12 mouse cellular contexts compared by ENCODE assay signal in genomic region chr13:46038441-46039331, GRCm38 (mm10).
DNase-seq lines count a peak whose midpoint lies in the region; ATAC-seq and TF ChIP-seq lines count a peak whose summit lies in the region.
"Had no signal": no experiment of that assay in that cellular context is flagged by ENCODE, and none has a peak within 500 bp of the region (broad histone marks: within the 10 kb centered on the region; RNA-seq: fewer than 3 reads in every experiment).

No protein-coding gene starts in this region.

- no peak for DNase-seq in left cerebral cortex, adult 2 months (ENCODE audit: extremely low spot score in 1 of 2, low spot score in 2 of 2)
- DNase-seq in left cerebral cortex, postnatal 10 days (ENCODE audit: extremely low spot score in 1 of 2, low spot score in 2 of 2): no peak
- peak; percentile 14 for DNase-seq in embryo, embryonic 11 days
- DNase-seq in forebrain, embryonic 11.5 days (ENCODE audit: low spot score): peak; percentile 62
- no peak for DNase-seq in MN1 (ENCODE audit: low spot score)
- DNase-seq: adrenal gland, postnatal 10 days; heart, adult 18-20 months; lung, embryonic 14.5 days had no signal

- no peaks in the 10 kb centered on the region for H3K36me3 ChIP-seq in forebrain, embryonic 11.5 days (ENCODE audit: control insufficient read depth, insufficient read depth, low read length)
- no peaks in the 10 kb centered on the region for H3K36me3 ChIP-seq in midbrain, embryonic 13.5 days
- H3K36me3 ChIP-seq: limb, embryonic 13.5 days had no signal

- H3K4me3 ChIP-seq in left cerebral cortex, adult 2 months: no peak overlapping the region
- no peak overlapping the region for H3K4me3 ChIP-seq in forebrain, embryonic 11.5 days (ENCODE audit: low read depth, low read length)
- no peak overlapping the region for H3K4me3 ChIP-seq in midbrain, embryonic 13.5 days (replicated peaks)
- H3K4me3 ChIP-seq: limb, embryonic 13.5 days had no signal

- H3K4me1 ChIP-seq in forebrain, embryonic 11.5 days (replicated peaks; ENCODE audit: control insufficient read depth, insufficient read depth, low read length): peaks cover 34% of the 10 kb centered on the region
- H3K4me1 ChIP-seq in midbrain, embryonic 13.5 days (replicated peaks): peaks cover 26% of the 10 kb centered on the region
- H3K4me1 ChIP-seq: limb, embryonic 13.5 days had no signal

- peak overlapping the region; percentile 29; the same call in 1 of the 2 replicates for H3K9ac ChIP-seq in forebrain, embryonic 11.5 days (ENCODE audit: low read length)
- no peak overlapping the region for H3K9ac ChIP-seq in midbrain, embryonic 13.5 days (replicated peaks)
- H3K9ac ChIP-seq: limb, embryonic 13.5 days; lung, embryonic 14.5 days had no signal

- 12% methylated on average over 10 of the region's 10 CpGs for WGBS in forebrain, embryonic 11.5 days
- 20% methylated on average over 10 of the region's 10 CpGs for WGBS in midbrain, embryonic 13.5 days

- H3K4me2 ChIP-seq in forebrain, embryonic 11.5 days (ENCODE audit: low read depth, low read length, severe bottlenecking): peak overlapping the region; percentile 19; the same call in 1 of the 2 replicates
- no peak overlapping the region for H3K4me2 ChIP-seq in midbrain, embryonic 13.5 days (replicated peaks)
- H3K4me2 ChIP-seq: limb, embryonic 13.5 days; lung, embryonic 14.5 days had no signal

- peak; percentile 58 for ATAC-seq in forebrain, embryonic 11.5 days (replicated peaks; ENCODE audit: low FRiP score)
- no peak for ATAC-seq in midbrain, embryonic 13.5 days
- ATAC-seq in CD4-positive, CD25-positive, alpha-beta regulatory T cell, adult 4 months: no peak
- ATAC-seq: hindbrain, embryonic 16.5 days had no signal

- H3K27me3 ChIP-seq in forebrain, embryonic 11.5 days (ENCODE audit: control insufficient read depth, insufficient read depth, low read length): no peaks in the 10 kb centered on the region
- no peaks in the 10 kb centered on the region; the same call in 1 of the 2 replicates for H3K27me3 ChIP-seq in midbrain, embryonic 13.5 days
- H3K27me3 ChIP-seq: limb, embryonic 13.5 days had no signal

- intact Hi-C loops in left cerebral cortex, adult 2 months (cut with DNase I): no loop called here
- intact Hi-C loops in left cerebral cortex, postnatal 10 days (cut with DNase I): no loop called here

- TF ChIP-seq CTCF in left cerebral cortex, adult 2 months (IDR thresholded peaks at IDR 0.05): no peak

- H3K9me3 ChIP-seq in forebrain, embryonic 11.5 days (ENCODE audit: control insufficient read depth, low read length): no peaks in the 10 kb centered on the region
- no peaks in the 10 kb centered on the region for H3K9me3 ChIP-seq in midbrain, embryonic 13.5 days
- H3K9me3 ChIP-seq: limb, embryonic 13.5 days had no signal

- H3K27ac ChIP-seq in left cerebral cortex, adult 2 months: peak overlapping the region; percentile 50
- peak overlapping the region; percentile 76 for H3K27ac ChIP-seq in forebrain, embryonic 11.5 days (ENCODE audit: low read depth, low read length)
- H3K27ac ChIP-seq in midbrain, embryonic 13.5 days: peak overlapping the region; percentile 16; the same call in 1 of the 2 replicates
- H3K27ac ChIP-seq: limb, embryonic 13.5 days had no signal

Comparison
In these comparisons a context has a peak if more than half of its experiments do, and no peak if none do; other contexts are left out.
1. DNase-seq: peak in embryo, embryonic 11 days (single experiment) and forebrain, embryonic 11.5 days (single experiment); none in left cerebral cortex, adult 2 months (0 of 2), left cerebral cortex, postnatal 10 days (0 of 2) and MN1 (single experiment).
2. H3K27ac ChIP-seq: peak in every context shown above with its lines; median percentile 76 in forebrain, embryonic 11.5 days; 50 in left cerebral cortex, adult 2 months; 16 in midbrain, embryonic 13.5 days.